Mouse (Mus musculus): Measurements from ENCODE around the gene Klri1.
"Not testable (repeated sequence)": the region's sequence is repeated elsewhere in the genome, so short reads cannot be mapped to it uniquely, and the experiment has no call there.

Gene Klri1

DNA sequence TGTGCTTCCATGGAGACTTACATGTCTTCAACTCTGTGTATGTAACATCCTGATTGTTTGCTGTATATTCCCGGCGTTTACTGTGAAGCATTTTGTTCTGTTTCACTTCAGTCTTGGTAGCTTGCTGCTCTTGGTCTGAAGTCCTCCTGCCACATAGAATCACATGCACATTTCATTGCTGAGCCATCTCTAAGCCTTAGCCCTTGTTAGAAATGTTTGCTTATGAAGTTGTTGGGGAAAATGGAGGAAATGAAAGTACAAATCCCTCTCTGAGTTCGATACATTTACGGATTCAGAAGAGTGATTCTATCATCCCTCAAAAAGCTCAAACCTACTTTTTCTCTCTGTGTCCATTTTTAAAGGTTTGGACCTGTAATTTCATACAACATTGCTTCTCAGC, at the start of gene Klri1:
Klri1 (minus strand) TSS at position 101 of the 400 bp plus-strand sequence.
- DNase-seq (ENCODE audit: low spot score in 2 of 2) = no peak

DNA sequence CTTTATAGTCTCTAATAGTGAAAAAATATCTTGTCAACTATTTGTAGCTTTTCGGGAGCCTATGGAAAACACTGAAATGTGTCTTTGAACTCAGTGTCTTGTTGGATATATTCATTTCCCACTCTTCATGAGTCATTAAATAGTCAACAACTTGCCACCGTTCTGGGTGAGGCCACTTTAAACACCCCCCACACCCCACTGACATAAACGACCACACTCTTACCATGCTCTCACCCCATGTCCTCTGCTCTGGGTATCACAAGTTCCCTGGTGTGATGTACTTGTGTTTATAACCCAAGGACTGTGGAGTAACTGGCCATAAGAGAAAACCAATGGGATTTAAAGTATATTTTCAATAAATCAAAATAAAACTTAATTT, 30.7 kb upstream of the Klri1 start:
- no peak for DNase-seq (ENCODE audit: low spot score in 2 of 2)

DNA sequence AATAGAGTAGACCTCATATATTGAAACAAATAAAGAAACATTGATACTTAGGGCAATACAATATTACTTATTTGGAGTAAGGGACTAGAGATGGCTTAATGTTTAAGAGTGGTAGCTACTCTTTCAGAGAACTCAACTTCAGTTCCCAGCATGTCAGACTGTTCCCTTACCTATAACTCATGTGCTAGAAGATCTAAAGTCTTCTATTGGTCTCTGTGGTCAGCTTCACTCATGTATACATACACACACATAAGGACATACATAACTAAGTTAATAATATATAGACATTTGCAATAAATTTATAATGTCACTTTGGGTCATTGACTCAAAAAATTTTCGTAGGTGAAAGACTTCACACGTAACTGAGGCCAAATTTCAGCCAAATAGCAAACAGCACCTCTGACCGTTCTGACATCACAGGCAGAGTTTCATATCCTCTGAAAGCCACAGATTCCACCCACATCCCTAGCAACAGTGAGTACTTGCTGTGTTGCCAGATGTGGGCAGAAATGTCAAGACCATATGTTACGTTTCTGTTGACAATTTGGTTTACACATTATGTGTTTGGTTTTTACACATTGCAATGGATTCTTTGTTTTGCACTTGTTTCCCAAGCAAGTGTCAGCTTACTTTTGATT, 30.2 kb upstream of the Klri1 start:
- no peak for DNase-seq (ENCODE audit: low spot score in 2 of 2)

DNA sequence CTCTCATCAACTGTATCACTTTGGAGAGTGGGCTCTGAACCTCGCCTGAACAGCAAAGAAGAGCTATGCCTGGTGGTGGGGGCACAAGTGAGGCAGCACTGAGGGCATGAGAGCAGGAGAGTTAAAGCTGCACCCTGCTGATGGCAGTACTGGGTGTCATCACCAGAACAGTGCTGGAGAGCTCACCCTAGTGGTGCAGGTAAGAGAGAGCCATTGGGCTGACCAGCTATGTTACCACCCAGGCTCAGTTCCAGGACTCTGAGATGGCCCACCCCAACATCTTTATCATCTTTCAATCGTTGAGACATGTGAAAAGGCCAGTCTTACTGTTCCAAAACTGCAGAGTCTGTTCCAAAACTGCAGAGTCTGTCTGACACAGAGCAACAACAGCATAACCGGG, 29.2 kb upstream of the Klri1 start:
- DNase-seq (ENCODE audit: low spot score in 2 of 2) = no peak

DNA sequence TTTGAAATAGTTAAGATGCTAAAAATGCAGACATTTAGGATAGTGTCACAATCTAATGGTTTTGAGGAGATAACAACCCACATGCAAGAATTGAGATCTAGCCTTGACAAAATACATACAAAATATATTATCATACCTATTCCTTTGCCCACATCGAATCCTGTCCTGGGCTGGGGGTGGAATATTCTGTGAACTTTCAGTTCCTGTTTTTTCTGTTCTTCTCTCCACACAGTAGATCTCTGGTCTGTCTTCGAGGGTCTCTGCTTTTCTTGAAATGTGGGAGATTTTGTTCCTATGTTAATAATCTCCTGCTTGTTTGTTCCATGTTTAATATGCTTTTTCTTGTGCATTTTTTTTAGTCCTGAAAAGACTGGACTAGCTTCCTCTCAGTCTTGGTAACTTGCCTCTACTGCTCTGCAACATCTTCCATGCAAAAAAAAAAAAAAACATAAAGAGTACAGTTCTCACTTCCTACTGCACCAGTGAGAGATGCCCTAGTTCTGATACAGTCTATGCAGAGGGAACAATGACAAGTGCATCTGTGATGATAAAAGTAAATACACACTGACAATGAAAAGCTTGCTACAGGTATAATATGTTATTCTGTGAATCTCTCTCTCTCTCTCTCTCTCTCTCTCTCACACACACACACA, 23.3 kb upstream of the Klri1 start, which contains the start of gene Klri2:
Klri2 (minus strand) TSS at position 416 of the 653 bp plus-strand sequence.
- DNase-seq (ENCODE audit: low spot score in 2 of 2) = no peak

DNA sequence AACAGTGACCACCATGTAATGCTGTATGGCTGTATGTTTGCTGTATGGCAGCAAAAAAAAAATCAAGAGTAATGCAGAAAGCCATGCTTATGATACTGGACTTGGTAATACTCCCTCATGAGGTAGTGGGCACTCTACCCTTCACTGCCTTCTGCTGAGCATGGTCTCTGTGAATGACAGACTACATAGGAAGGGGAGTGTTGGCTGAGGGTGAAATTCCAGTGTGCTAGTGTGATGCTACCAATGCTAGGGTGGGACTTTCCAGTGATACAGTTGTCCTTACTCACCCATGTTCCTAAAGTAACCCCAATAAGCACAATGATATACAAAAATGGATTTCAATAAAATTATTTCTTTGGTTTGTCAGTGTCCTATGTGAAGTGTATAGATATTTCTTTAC, 19.5 kb upstream of the Klri1 start:
- DNase-seq (ENCODE audit: low spot score in 2 of 2) = no peak

DNA sequence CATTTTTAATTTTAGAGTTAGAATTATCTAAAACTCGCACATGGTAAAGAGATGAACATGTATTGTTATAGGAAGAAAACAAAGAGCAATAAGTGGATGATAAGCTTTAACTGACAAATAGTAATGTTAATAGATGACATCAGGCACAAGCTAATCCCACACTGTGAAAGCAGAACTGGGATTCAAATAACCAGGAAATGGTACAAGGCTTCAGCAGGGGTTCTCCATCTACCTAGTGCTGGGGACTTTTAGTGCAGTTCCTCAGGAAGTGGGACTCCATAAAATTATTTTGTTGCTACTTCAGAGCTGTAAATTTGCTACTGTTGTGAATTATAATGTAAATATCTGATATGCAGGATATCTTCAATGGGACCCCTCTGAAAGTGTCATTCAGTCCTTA, 10.3 kb upstream of the Klri1 start:
- DNase-seq (ENCODE audit: low spot score in 2 of 2) = no peak

DNA sequence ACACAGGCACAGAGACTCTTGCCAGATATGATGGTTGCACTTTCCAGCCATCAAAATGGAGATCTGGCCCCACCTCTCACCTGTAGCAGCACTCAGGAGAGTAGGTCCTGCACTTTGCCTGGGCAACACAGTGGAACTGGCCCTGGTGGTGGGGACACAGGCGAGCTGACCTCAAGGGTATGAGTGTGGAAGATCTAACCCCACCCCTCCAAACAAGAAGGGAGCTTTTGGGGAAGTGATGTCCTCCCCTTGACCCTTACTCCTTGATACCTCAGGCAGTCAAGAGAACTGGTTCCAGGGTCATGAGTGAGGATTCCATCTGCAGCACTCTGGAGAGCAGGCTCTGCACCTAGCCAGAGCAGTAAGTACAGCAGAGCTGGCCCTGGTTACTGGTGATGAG, 4.5 kb upstream of the Klri1 start:
- DNase-seq (ENCODE audit: low spot score in 2 of 2) = no peak

DNA sequence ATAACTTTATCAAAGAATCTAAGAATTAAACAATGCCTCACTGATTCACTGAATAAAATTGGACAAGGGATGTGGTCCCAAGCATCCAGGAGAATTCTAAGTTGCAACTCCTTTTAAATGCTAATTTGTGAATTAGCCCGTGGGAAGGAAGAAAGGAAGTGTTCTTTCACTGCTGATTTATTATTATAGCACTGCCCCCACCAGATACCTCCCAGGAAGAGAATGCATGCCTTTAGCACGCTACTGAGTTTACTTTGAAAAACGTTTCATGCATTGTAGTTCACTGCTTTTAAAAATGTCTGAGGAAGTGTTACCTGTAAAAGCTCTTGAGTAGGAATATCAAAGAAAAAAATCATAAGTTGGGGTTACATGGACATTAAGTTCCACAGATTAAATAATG, 3.6 kb upstream of the Klri1 start:
- DNase-seq (ENCODE audit: low spot score in 2 of 2) = no peak

DNA sequence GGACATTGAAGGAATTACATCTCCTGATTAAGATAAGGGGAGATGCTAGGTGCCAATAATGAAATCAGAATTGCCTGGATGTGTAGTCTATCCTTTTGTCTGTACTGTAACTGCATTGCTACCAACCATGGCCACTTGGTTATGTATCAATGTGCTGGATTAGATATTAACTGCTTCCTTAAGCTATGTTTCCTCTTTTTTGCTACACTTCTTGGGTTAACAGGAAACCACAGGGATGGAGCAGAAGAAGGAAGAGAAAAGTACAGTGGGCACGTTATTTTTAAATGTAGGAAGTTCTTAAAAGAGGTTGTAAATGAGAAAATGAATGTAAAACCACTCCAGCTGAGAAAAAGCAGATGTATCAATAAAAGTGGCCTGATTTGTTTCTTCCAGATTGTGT, 3.4 kb downstream of the Klri1 start:
- no peak for DNase-seq (ENCODE audit: low spot score in 2 of 2)

DNA sequence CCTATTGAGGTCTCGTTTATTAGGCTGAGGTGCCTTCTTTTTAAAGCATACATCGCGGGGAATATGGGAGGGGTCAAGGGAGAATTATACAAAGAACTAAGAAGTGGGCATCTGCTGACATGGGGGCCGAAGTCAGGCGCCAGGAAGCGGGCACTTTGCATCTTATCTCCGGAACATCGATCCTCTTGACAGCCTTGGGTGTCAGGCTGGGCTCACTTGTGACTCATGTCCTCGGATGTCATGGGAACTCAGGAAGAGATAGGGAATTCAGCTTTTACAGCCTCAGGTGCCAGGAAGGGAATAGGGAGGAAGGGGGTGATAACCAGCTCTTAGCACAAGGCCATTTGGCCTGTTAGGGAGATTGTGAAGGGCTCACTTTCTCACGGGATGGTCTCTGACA, 25.5 kb downstream of the Klri1 start:
- not testable (repeated sequence) for DNase-seq (ENCODE audit: low spot score in 2 of 2)

DNA sequence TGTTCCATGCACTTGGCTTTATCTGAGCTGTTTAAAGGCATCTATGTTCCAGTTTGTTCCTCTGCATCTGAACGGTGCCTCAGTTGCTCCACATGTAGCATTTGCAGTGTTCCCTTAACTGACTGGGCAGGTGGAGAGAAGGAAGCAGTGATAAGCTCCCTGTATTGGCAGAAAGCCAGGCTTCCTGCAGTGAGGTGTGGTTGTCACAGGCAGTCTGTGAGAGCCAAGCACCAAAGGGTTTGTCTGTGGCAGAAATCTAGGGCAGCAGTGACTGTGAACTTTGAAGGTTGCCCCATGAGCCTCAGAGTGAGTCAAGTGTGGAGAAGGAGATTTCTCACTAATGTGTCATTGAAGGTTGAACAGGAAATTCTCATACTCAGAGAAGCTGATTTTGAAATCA, 36.6 kb downstream of the Klri1 start:
- no peak for DNase-seq (ENCODE audit: low spot score in 2 of 2)

DNA sequence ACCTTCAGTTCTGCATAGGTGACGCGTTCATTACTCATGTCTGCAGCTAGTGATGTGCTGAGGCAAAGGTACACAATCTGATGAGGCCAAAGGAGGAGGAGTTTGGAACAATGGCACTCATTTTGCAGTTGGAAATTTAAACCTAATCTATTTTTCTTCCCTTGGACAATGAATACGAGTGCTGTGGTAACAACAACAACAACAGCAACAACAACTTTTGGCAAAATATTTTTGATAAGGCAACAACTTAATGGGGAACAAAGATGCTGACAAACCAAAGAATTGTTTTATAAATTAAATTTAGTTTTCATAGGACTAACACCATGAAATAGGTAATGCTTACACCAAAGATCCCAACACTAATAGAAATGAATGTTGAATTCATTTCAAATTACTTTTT, 38.1 kb downstream of the Klri1 start, which contains the start of gene Klrc1:
Klrc1 (minus strand) TSS at position 101 of the 400 bp plus-strand sequence.
- no peak for DNase-seq (ENCODE audit: low spot score in 2 of 2)

DNA sequence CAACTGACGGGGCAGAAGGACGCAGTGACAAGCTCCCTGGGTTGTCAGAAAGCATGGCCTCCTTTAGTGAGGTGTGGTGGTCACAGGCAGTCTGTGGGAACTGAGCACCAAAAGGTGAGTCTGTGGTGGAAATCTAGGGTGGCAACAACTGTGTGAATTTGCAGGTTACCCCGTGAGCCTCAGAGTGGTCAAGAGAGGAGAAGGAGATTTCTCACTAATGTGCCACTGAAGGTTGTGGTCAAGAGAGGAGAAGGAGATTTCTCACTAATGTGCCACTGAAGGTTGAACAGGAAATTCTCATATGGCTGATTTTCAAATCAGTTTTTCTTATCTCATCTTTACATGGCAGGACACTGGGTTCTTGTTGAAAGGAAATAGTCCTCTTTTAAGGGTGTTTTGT, 55.6 kb downstream of the Klri1 start:
- DNase-seq (ENCODE audit: low spot score in 2 of 2) = not testable (repeated sequence)

DNA sequence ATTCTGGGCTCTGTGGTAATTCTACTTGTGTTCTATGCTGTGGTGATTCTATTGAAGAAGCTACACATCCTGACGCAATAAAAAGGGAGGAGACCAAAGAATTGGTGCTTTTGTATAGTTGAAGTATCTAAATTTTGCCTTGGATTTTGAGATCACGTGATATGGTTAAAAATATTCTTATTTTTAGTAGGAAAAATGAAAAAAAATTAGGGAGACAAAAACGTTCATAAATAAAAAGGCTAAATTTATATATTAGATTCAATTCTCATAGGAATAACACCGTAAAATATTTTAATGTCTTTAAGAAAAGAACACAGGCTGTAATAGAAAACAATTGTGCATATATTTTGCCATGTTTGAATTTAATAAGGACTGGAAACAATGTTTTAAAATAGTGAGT, 56.3 kb downstream of the Klri1 start, which contains the start of gene Klrc2:
Klrc2 (minus strand) TSS at position 101 of the 400 bp plus-strand sequence.
- DNase-seq (ENCODE audit: low spot score in 2 of 2) = not testable (repeated sequence)

Data from left cerebral cortex, adult 9 months (tissue).